Mouse (Mus musculus) right cerebral cortex, postnatal 36 days (tissue): Measurements from ENCODE around the gene Disp1.

ENCODE experiments used
- DNase-seq, 2 experiments: peaks; one replicate each; pipeline ENCODE4 v3.0.0; 2022; ENCODE audit warnings: low spot score in 2 of 2, mixed read lengths in 1 of 2

The Disp1 gene

DNA sequence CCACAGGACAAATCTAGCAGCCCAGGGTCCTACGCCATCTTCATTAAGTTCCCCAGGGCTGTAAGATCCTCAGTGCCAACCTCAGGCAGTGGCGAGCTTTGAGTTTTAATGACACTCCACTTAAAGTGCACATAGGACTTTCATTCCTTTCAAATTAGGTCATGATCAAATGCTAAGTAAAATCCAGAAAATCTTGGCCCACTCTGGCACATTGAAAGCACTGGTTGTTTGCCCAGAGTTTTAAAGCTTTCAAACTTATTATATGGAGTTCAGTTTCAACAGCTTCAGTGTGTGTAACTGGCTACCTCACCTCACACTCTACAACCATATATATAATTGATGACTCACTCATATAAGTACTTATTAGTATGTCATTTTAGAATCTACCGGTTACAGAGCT is 87.9 kb downstream of the Disp1 start:
- DNase-seq = no peak

DNA sequence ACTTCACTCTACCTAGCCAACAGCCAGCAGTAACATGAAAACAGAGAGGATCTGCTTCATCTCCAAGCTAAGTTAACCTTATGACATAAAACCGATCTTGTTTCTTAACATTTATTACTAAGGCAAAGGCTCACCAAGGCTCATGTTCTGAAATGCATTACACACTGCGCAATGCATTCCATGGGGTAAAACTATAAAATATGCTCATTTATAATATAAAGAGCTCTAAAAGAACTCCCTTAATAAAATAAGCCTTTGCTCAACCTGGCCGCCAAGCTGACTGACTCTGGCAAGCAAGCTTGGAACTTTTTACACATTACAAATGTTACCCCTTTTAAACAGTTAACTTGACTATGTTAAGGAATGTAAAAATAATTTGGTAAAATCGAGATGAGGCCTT is 94.1 kb downstream of the Disp1 start:
- no peak for DNase-seq

DNA sequence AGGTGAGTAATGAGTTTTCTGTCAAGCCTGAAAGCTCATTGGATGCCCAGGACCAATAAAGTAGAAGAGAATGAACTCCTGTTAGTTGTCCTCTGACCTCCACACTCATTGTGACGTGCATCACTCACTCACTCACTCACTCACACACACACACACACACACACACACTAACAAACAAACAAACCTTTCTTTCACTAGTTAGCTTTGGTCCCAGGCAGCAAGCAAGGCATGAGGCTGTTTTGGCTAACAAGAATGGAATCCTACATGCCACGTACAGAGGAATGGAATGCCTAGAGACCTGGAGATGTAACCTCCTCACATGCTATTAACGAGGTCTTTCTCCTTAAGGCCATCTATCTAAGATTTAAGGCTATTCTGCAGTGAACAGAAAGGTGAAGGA is 97.6 kb downstream of the Disp1 start:
- DNase-seq = no peak

DNA sequence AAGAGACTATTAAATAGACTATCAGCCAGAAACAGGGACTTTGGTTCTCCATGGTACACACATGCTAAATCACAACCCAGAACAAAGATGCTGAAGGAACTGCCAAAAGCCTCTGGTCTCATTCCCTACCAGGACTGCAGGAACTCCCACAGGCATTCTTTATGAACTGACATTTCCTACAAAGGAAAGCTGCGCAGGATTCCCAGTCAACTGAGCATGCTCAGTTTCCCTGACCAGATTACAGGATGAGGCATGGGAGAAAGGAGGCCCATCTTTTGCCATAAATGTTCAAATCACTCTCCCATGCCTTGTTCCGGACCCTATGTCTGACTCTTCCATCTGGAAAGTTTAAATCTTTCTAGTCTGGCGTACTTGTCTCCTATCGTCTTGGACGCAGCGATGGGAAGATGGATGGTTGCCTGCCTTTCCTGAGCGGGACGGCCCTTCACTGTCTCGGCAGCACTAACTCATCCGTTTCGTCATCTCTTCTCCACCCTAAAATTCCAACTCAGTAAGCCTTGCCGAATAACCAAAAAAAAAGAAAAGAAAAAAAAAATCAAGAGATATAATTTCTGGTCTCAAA is 100.9 kb downstream of the Disp1 start:
- no peak for DNase-seq

DNA sequence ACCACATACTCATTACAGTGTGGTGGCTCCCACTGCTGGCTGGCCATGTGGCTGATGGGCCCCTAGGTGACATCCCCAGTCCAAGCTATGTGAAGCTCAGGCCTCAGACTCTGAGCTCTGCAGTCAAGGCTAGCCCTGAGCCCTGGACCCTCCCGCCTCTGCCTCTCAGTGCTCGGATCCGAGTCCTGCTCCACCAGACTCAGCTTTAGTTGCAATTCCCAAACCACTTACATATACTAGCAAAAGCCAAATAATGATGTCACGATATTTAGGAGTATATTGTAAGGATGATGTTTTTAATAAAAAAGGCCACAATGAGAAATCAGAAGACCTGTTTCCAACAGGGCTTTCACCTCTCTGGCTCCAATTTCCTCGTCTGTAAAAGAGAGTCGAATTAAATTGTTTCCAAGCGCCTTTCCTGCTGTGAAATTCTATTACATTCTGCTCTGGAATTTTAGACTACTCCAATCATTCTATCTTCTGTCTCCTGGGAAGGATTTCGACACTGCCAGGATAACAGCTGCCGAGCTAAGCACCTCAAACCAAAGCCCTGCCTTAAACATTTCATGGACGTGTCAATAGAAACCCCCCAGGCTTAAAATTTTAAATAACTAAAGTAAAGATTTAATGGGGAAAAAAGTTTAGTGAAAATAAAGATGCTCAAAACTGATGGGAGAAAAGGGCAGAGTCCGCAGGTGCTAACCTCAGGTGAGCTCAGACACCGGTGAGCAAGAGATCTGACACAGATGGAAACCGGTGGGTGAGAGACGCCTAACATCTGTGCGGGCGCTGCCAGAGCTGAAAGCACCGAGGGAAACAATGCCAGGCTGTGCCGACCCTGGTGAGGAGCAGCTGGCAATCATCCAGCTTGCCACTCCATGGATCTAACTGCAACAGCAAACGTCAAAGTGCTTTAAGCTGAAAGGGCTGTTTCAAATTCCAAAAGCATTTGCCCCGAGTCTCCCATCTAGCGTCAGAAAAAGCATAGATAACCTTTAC is 103.2 kb downstream of the Disp1 start:
- no peak for DNase-seq

DNA sequence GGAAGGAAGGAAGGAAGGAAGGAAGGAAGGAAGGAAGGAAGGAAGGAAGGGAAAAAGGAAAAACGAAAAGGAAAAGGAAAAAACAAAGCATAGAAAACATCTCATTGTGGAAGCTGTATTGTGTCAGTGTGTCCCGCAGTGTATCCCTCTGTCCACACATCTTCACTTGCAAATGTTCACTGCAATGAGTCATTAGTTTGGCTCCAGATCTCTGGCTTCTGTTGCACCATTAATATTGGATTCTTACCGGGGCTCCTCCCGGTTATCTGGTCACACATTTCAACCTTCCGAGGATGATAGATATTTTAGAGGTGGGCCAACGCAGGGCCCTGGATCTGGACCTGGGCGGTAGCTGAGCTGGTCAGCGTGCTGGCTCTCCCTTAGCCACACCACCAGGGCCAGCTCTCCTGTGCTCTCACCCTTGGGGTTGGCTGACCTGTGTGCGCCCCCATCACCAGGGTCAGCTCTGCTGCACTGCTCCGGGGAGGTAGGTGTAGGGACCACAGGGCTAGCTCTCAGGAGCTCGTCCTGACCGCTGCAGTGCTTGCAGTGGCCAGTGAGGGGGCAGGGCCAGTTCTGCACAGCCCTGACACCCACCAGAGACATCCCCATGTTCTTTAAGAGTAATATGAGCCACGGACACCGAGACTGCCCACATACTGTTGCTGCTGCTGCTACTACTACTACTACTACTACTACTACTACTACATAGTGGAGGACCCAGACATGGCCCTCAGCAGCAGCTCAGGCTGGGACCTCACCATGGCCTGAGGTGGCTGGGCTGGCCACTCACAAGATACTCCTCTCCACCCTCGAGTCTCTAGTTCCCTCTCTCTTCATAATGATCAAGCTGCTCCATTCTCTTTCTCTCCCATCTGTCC is 104.1 kb downstream of the Disp1 start:
- no peak for DNase-seq

DNA sequence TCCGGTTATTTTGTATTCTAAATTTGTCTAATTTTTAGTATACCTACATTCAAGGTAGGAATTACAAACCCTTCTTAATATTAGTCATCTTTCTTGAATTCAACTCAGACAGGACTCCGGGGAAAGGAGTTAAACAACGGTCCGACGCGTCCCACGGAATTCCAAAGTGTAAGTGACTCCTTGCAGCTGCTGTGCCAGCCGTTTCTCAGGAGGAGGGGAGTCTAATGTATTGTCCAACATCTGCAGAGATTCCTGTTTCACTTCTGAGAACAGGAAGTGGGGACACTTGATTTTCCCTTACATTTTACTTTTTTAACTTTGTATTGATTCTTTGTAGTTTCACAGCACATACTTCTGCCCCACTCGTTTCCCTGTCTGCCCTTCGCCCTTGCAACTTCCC is 104.9 kb downstream of the Disp1 start:
- no peak for DNase-seq

DNA sequence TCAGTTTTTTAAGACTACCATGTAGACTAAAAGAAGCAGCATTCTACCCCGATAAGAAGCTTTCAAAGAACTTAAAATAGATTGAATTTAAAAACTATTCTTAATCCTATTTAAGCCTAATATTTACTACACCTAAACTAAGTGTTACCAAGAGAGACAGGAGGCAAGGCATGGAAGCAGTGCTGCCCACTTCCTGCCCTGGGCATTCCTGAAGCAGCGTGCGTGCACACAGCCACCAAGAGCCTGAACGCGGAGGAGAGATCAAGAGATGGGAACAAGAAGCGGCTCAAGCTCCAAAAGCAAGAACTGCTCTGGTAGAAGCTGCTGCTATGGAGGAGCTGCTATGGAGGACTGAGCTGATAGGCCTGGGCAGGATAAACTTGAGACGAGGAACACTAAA is 106.2 kb downstream of the Disp1 start:
- no peak for DNase-seq

DNA sequence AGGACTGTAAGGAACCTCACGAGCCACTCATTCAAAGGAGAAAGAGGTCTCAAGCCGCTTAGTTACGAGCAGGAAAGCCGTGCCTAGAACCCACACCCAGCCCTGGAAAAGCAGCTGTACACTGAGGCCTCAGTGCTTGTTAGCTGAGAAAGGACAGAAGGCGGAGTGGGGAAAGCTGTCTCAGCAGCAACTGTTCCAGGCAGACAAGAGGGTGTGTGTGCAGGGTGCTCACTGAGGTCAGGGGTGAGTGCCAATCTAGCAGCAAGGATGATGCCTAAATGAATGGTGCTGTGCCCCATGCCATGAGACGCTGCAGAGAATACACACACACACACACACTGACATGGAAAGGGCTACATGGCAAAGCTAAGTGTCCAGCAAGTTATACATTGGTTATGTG is 106.8 kb downstream of the Disp1 start:
- DNase-seq = no peak

DNA sequence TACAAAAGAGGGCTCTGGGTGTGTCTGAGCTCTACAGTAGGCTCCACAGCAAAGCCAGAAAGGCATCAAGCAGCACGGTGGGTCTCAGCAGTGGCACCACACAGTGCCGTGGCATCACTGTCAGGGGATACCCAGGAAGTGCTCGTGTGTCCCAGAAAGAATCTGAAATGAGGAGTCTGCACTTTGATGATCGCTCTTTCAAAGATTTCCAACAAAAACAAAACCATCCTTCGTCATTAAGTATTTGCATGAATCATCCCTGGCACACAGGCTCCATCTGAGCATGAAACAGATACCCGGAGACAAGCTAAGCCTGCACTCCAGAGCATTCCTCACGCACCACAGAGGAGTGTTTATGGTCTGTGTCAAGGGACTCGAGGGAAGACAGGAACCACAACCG is 107.8 kb downstream of the Disp1 start:
- DNase-seq = no peak

DNA sequence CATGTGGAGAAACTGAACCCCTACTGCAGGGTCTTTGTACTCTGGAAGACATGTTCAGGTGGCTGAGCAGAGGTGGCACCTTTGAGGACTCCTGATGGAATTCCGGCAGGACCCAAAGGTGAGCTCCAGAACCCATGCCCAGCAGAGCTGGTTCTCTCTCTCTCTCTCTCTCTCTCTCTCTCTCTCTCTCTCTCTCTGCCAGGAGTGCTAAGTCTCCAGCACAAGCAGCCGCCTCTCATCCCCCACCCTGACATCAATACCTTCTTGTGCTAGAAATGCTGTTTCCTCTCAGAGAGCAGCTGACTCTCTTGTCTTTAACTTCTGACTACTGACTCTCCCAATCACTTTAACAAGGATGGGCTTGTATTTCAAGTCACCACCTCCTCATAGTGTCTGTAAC is 113.8 kb downstream of the Disp1 start:
- no peak for DNase-seq

DNA sequence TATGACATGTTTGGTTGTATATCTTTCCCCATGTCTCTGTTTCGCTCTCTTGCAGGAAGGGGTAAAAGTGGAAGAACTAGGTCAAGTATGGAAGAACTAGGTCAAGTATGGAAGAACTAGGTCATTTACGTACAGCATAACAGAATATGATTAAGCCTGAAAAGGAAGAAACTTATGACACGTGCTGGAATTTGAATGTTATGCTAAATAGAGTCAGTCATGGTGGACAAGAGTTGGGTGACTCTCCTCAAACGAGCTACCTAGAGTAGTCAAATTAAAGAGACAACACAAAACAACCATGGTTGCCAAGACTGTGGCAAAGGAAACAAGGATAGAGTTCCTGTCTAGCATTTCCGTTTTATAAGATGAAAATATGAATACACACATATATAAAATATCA is 116.6 kb downstream of the Disp1 start:
- no peak for DNase-seq

DNA sequence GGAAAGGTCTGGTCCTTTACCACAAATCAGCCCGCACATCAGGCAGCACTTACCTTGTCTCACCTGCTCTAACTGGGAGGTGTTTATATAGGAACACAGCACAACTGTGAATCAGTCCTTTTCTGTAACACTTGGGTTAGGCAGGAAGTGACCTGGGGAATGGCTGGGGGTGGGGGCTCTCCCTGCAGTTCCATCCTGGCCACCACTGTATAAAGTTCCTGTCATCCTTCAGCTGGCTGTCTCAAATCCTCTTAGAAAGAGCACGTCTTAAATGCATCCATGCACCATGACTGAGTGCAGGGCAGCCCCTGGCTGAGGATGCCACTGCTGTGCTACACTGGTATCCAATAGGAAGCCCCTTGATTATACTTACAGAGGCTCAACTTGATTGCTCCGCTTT is 118.5 kb downstream of the Disp1 start:
- no peak for DNase-seq

DNA sequence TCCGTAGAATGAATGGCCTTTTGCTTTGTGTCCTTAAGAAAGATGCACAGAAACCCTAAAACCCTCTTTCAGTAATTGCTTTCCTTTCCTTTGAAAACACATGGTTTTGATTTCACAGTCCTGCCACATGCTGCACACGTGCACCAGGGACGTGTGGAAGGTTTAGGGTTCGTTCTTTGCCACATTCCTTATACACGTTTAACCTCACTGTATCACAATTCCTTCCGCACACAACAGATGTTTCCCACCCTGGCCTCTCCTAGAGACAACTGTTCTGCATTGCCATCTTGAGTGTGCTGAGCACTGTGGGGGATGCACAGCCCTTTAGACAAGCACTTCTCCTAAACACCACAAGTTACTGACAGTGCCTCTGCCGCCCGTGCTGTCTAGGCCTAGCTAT is 119.2 kb downstream of the Disp1 start:
- DNase-seq = no peak

DNA sequence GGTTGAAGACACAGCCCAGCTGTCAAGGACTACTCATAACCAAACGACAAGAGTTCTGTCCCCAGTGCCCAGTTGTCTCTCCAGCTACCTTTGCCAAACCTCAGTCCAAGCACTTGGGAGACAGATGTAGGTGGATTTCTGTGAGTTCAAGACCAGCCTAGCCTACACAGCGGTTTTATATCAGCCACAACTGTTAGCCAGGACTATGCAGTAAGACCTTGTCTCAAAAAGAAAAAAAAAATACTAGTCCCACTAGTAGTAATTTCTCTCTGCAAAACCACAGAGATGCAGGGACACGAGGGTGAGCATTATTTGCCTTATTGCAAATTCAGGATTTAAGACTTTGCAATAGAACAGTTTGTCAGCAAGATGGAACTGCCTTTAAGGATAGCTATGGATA is 120.0 kb downstream of the Disp1 start:
- DNase-seq = no peak

DNA sequence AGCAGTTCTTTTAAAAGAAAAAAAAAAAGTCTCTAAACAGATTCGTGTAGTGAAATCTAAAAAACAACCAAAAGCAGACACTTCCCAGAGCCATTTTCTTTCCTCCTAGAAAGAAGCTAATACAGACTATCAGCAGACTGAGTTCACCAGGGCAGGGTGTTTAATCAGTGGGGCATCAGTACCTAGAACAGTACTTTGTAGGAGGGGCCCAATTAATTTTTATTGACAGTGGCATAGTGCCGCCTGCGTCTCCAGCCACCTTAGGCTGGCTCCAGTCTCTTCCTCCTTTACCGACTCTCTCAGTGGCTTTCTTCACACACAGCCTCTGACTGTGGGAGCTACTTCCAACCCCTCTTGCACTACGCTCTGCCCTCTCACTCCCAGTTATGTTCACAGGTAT is 121.1 kb downstream of the Disp1 start:
- DNase-seq = no peak

DNA sequence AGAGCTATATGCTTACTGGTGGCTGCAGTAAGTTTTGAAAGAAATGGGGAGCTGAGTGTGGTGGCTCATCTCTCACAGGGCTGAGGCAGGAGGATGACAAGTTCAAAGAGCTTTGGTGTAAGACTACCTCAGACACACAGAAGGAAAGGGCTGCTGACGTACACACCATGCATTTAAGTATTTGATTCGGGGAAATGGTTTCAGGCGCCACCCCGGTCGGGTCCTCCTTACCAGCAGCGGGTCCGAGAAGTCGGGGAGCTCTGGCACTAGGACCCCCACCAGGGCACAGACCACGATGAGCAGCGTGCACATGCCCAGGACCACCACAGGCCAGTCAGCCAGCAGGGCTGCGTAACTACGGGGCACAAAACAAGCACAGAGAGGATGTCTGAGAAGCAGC is 121.6 kb downstream of the Disp1 start:
- DNase-seq = no peak

DNA sequence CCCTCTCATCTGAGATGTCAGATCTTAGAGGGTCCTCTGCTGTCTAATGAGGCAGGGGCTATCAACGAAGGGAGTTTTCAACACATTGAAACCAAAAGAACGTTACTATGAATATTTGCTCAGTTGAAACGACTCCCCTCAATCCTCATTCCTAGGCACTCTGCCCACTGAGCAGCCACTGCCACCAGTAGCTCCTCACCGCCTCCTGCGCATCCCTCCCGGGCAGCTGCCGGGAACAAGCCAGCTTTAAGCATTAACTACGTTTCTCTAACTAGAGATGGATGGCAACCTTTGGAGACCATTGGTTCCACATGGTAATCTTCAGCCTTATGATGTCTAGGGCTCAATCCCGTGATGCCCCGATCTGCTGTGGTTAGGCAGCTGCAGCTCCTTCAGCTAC is 123.7 kb downstream of the Disp1 start:
- no peak for DNase-seq

DNA sequence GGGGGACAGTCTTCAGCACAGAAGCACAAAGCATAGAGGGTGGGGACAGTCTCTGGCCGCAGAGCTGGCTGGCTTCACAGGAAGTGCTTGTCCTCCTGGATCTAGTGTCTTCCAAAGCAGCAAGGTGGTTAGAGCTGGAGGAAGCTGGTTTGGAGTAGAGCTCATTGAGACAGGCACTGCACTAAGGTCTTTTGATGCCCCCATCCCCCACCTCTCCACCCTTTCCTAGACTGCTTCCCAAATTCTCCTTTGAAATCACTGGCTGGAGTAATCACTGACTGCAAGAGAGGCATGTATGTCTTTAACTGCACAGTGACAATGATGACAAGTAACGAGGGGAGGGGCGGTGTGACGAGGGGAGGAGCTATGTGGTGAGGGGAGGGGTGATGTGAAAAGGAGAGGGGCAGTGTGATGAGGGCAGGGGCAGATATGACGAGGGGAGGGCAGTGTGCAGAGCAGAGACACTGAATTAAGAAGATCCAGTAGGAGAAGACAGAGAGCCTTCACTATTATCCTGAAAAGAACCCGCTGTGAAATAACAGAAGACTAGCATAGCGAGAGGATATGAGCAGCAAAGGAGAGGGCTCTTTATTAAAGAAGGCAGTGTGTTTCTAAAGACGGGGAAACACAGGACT is 125.8 kb downstream of the Disp1 start:
- DNase-seq = no peak

DNA sequence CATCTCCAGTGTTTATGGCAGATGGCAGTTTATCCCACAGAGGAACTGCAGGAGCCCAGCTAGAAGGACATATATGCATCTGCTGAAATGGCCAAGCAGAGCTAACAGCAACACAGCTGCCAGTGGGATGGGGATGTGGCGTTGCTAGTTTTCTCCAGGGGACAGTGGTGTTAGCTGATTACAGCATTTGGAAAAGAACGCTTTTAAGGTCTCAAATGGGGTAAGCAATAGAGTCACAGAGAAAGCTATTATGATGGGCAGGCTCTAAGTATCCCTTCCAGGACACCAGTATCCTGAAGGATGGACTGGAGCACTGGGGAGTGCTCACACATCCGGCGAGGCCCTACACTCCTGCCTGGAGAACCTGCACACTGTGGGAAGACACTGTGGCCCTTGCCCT is 129.0 kb downstream of the Disp1 start:
- no peak for DNase-seq

DNA sequence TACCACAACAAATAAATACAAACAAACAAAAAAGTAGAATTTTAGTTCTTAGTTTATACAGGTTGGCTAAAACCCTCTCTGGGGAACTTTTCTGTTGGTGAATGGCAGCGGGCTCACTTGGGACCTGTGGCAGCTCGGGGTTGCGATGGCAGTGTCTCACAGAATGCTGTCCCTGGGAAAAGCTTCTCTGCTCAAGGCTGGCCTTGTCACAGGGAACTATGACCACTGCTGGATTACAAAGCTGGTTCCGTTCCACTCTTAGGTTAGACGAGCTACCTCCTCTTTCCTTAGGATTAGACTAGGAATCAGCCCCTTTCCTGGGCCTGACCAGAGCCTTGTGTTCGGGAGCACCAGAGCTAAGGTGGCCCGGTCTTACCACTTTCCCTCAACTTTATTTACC is 130.1 kb downstream of the Disp1 start:
- no peak for DNase-seq

DNA sequence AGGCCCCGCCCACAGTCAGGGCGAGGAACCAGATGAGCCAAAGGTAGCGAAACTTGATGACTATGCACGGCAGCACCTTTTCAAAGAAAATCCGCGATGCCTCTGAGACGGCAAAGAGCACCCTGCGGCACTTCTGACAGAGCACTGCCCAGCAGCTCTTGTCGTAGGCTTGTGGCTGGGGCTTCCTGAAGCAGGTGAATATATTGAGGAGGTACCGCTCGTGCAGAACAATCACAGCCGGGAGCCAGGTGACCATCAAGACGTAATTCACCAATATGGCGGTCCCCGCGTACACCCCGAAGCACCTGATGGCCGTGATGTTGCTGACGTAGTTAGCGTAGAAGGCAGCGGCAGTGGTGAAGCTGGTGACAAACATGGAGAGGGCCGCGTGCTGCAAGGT is 132.7 kb downstream of the Disp1 start:
- DNase-seq = no peak
